Mouse (Mus musculus) MEL (cell line): ENCODE data around the gene Mast3. TPM values are rescaled to one million over a fixed set of nuclear protein-coding genes. Genes with fewer than 3 reads are reported as not detected.

Experiments used
- DNase-seq: peaks from one replicate; pipeline ENCODE4 v3.0.0; 2011; ENCODE audit warnings: low read depth, low spot score
- H3K27ac ChIP-seq: 2 replicates; pipeline ENCODE4 v1.5.1; 2012; ENCODE audit warnings: low read depth, mild to moderate bottlenecking, control low read depth, low read length, moderate library complexity; ENCODE audit not compliant: control insufficient read depth
- H3K27me3 ChIP-seq, 2 experiments: fragments of 150-350 bp in 1 of 2; sonication (generic) in 1 of 2; 2 replicates each; pipeline ENCODE4 v1.6.1; 2012; ENCODE audit warnings: low read length in 2 of 2, mild to moderate bottlenecking in 2 of 2, improper control_type of control experiment in 1 of 2, moderate library complexity in 1 of 2; ENCODE audit not compliant: insufficient read depth in 2 of 2, control insufficient read depth in 1 of 2
- H3K36me3 ChIP-seq, 2 experiments: 2 replicates each; pipeline ENCODE4 v1.6.1; 2012 to 2014; ENCODE audit warnings: low read length in 2 of 2, improper control_type of control experiment in 1 of 2, inconsistent platforms in 1 of 2, mild to moderate bottlenecking in 1 of 2; ENCODE audit not compliant: insufficient read depth in 2 of 2, control insufficient read depth in 1 of 2
- H3K4me1 ChIP-seq, 2 experiments: fragments of 150-350 bp in 1 of 2; sonication (generic) in 1 of 2; 2 replicates each; pipeline ENCODE4 v1.6.1; 2012; ENCODE audit warnings: low read length in 2 of 2, improper control_type of control experiment in 1 of 2, mild to moderate bottlenecking in 1 of 2; ENCODE audit not compliant: insufficient read depth in 2 of 2, control insufficient read depth in 1 of 2
- H3K4me3 ChIP-seq, 2 experiments: fragments of 150-350 bp in 1 of 2; sonication (generic) in 1 of 2; 2 replicates each; pipeline ENCODE4 v1.5.1; 2012; ENCODE audit warnings: low read depth in 2 of 2, low read length in 2 of 2, mild to moderate bottlenecking in 2 of 2, moderate library complexity in 2 of 2, control low read depth in 1 of 2, improper control_type of control experiment in 1 of 2; ENCODE audit not compliant: control insufficient read depth in 1 of 2, insufficient read depth in 1 of 2
- H3K79me2 ChIP-seq: 2 replicates; pipeline ENCODE4 v1.6.1; 2012; ENCODE audit warnings: mild to moderate bottlenecking, low read length, moderate library complexity; ENCODE audit not compliant: control insufficient read depth, poor library complexity, insufficient read depth
- H3K9ac ChIP-seq: 2 replicates; pipeline ENCODE4 v1.6.1; 2012; ENCODE audit warnings: low read depth, mild to moderate bottlenecking, control low read depth, low read length, moderate library complexity; ENCODE audit not compliant: control insufficient read depth, poor library complexity, severe bottlenecking
- H3K9me3 ChIP-seq: fragments of 150-350 bp; sonication (generic); replicated peaks from 2 replicates; pipeline ENCODE4 v1.6.1; 2012; ENCODE audit warnings: mild to moderate bottlenecking, low read length, improper control_type of control experiment, moderate library complexity; ENCODE audit not compliant: insufficient read depth
- CHD1 ChIP-seq: IDR thresholded peaks from 2 replicates; pipeline ENCODE4 v1.6.1; 2012; ENCODE audit warnings: low read depth, mild to moderate bottlenecking, inconsistent platforms, low read length, improper control_type of control experiment
- CHD2 ChIP-seq: IDR thresholded peaks from 2 replicates; pipeline ENCODE4 v1.6.1; 2011; ENCODE audit warnings: low read length, improper control_type of control experiment
- CTCF ChIP-seq, 3 experiments: IDR thresholded peaks in 2 of 3; conservative IDR thresholded peaks in 1 of 3; 2 replicates each; pipeline ENCODE4 v1.5.1; 2011 to 2012; ENCODE audit warnings: low read length in 3 of 3, low read depth in 2 of 3, mild to moderate bottlenecking in 2 of 3, improper control_type of control experiment in 1 of 3, inconsistent platforms in 1 of 3, mixed read lengths in 1 of 3, moderate library complexity in 1 of 3; ENCODE audit not compliant: control insufficient read depth in 1 of 3, insufficient read depth in 1 of 3, poor library complexity in 1 of 3, severe bottlenecking in 1 of 3
- HCFC1 ChIP-seq: IDR thresholded peaks from 2 replicates; pipeline ENCODE4 v1.6.1; 2012; ENCODE audit warnings: low read depth, mild to moderate bottlenecking, inconsistent platforms, low read length, improper control_type of control experiment, moderate library complexity
- JUND ChIP-seq: IDR thresholded peaks from 2 replicates; pipeline ENCODE4 v1.6.1; 2011; ENCODE audit warnings: low read depth, mild to moderate bottlenecking, improper control_type of control experiment, low read length
- KAT2A ChIP-seq: conservative IDR thresholded peaks from 2 replicates; pipeline ENCODE4 v1.6.1; 2012; ENCODE audit warnings: low read depth, low read length, improper control_type of control experiment, inconsistent platforms
- MAFK ChIP-seq: IDR thresholded peaks from 2 replicates; pipeline ENCODE4 v1.6.1; 2011; ENCODE audit warnings: low read depth, mild to moderate bottlenecking, low read length, improper control_type of control experiment, borderline replicate concordance
- MAX ChIP-seq: IDR thresholded peaks from 2 replicates; pipeline ENCODE4 v1.6.1; 2011; ENCODE audit warnings: low read length, improper control_type of control experiment
- MEF2A ChIP-seq: IDR thresholded peaks from 2 replicates; pipeline ENCODE4 v1.6.1; 2014; ENCODE audit warnings: low read depth, mild to moderate bottlenecking, inconsistent platforms, low read length, improper control_type of control experiment; ENCODE audit not compliant: poor library complexity, insufficient replicate concordance, severe bottlenecking; ENCODE audit errors: extremely low read depth
- MYB ChIP-seq: IDR thresholded peaks from 2 replicates; pipeline ENCODE4 v1.6.1; 2011; ENCODE audit warnings: mild to moderate bottlenecking, low read depth, low read length, improper control_type of control experiment
- NRF1 ChIP-seq: IDR thresholded peaks from 2 replicates; pipeline ENCODE4 v1.6.1; 2014; ENCODE audit warnings: low read depth, mild to moderate bottlenecking, inconsistent platforms, low read length, improper control_type of control experiment, moderate library complexity; ENCODE audit not compliant: poor library complexity, insufficient read depth, severe bottlenecking
- RAD21 ChIP-seq: IDR thresholded peaks from 2 replicates; pipeline ENCODE4 v1.6.1; 2011; ENCODE audit warnings: mild to moderate bottlenecking, low read depth, low read length, improper control_type of control experiment
- SIN3A ChIP-seq: IDR thresholded peaks from 2 replicates; pipeline ENCODE4 v1.6.1; 2012; ENCODE audit warnings: low read length, improper control_type of control experiment, inconsistent platforms
- SMC3 ChIP-seq: IDR thresholded peaks from 2 replicates; pipeline ENCODE4 v1.6.1; 2011; ENCODE audit warnings: low read depth, low read length, improper control_type of control experiment
- TAL1 ChIP-seq: IDR thresholded peaks from 2 replicates; pipeline ENCODE4 v1.6.1; 2012; ENCODE audit warnings: mild to moderate bottlenecking, inconsistent platforms, low read length, moderate library complexity, mixed read lengths
- ZC3H11A ChIP-seq: IDR thresholded peaks from 2 replicates; pipeline ENCODE4 v1.6.1; 2012; ENCODE audit warnings: low read depth, mild to moderate bottlenecking, inconsistent platforms, low read length, improper control_type of control experiment
- polyA plus RNA-seq, 2 experiments: library from polyadenylated mRNA; stranded (reverse) in 1 of 2; unstranded in 1 of 2; fragments of >175 nt in 1 of 2; fragments of >200 nt in 1 of 2; gene quantifications; 2 replicates each; pipeline versions ENCODE4 v1.2.1 to v1.2.4; 2012; ENCODE audit warnings: low replicate concordance in 2 of 2, low read depth in 1 of 2; ENCODE audit not compliant: insufficient read length in 2 of 2, insufficient read depth in 1 of 2, missing spikeins in 1 of 2
- total RNA-seq: library from RNA; depleted of rRNA; stranded (reverse); fragments of 300-350 nt; gene quantifications from 2 replicates; pipeline ENCODE4 v1.2.3, GENCODE M21; 2012

Mast3 gene
- total and polyA plus RNA-seq, 3 experiments = 13.5 to 54.7 TPM; not detected in 1

GRCm38 (mm10) chr8:70846371-70847154, 41.7 kb upstream of the Mast3 start:
- no peaks in the 10 kb centered on the region for H3K27me3 ChIP-seq
- no peak for TF ChIP-seq MAX
- no peak for TF ChIP-seq CHD1
- peak in 2 of 3 experiments; percentile 26 to 45; a peak in 4 of 6 replicates for TF ChIP-seq CTCF (IDR thresholded peaks at IDR 0.05 in 2 of 3, conservative IDR thresholded peaks at IDR 0.05 in 1 of 3; ENCODE audit: control insufficient read depth in 1 of 3, insufficient read depth in 1 of 3, low read depth in 2 of 3, low read length in 3 of 3, poor library complexity in 1 of 3, severe bottlenecking in 1 of 3)
- TF ChIP-seq ZC3H11A = no peak
- TF ChIP-seq MEF2A = no peak
- no peak for TF ChIP-seq JUND
- H3K36me3 ChIP-seq = peaks cover 0 to 2% of the 10 kb centered on the region in 2 experiments; a peak in 1 of 4 replicates
- no peak overlapping the region for H3K4me3 ChIP-seq
- H3K27ac ChIP-seq = no peak overlapping the region
- H3K79me2 ChIP-seq = no peaks in the 10 kb centered on the region
- DNase-seq = no peak
- H3K9ac ChIP-seq = no peak overlapping the region
- H3K4me1 ChIP-seq = peaks cover 0 to 6% of the 10 kb centered on the region in 2 experiments; a peak in 3 of 4 replicates
- no peaks in the 10 kb centered on the region for H3K9me3 ChIP-seq

- no peak overlapping the region for H3K4me3 ChIP-seq
- peaks cover 0 to 11% of the 10 kb centered on the region in 2 experiments; a peak in 2 of 4 replicates for H3K36me3 ChIP-seq
- H3K4me1 ChIP-seq = peaks cover 0 to 7% of the 10 kb centered on the region in 2 experiments; a peak in 1 of 4 replicates
- no peaks in the 10 kb centered on the region for H3K9me3 ChIP-seq
- H3K27me3 ChIP-seq = no peaks in the 10 kb centered on the region
- H3K27ac ChIP-seq = no peak overlapping the region
- TF ChIP-seq MYB (no peak), KAT2A (no peak), HCFC1 (no peak), TAL1 (no peak), NRF1 (no peak)
- TF ChIP-seq, all 39 proteins: peak for 0
- no peak for DNase-seq
- Histone ChIP-seq H3K79me2 (no peaks in the 10 kb centered on the region; the same call in 1 of the 2 replicates), H3K9ac (no peak overlapping the region)
Measured at GRCm38 (mm10) chr8:70845108-70845507, 40.3 kb upstream of the Mast3 start.

GRCm38 (mm10) chr8:70844523-70844922, 39.7 kb upstream of the Mast3 start:
- Histone ChIP-seq H3K27me3 (no peaks in the 10 kb centered on the region), H3K4me3 (no peak overlapping the region), H3K79me2 (no peaks in the 10 kb centered on the region; the same call in 1 of the 2 replicates), H3K9ac (no peak overlapping the region), H3K4me1 (peaks cover 0 to 7% of the 10 kb centered on the region in 2 experiments; a peak in 1 of 4 replicates), H3K9me3 (no peaks in the 10 kb centered on the region)
- peak; percentile 88 for DNase-seq
- TF ChIP-seq SMC3 (peak; percentile 93), TAL1 (no peak), RAD21 (peak; percentile 79), CTCF (IDR thresholded peaks at IDR 0.05 in 2 of 3, conservative IDR thresholded peaks at IDR 0.05 in 1 of 3; ENCODE audit: control insufficient read depth in 1 of 3, insufficient read depth in 1 of 3, low read depth in 2 of 3, low read length in 3 of 3, poor library complexity in 1 of 3, severe bottlenecking in 1 of 3) (peak; percentile 88 to 100 (median 96)), MAFK (no peak), ZC3H11A (peak; percentile 74), CHD2 (no peak), SIN3A (no peak)
- TF ChIP-seq, all 39 proteins: peak for 4
- Histone ChIP-seq H3K36me3 (peaks cover 0 to 11% of the 10 kb centered on the region in 2 experiments; a peak in 2 of 4 replicates), H3K27ac (no peak overlapping the region)
